In genomic region chrX:166416196-166416595, GRCm38 (mm10) we compare ENCODE assay signal across 9 mouse cellular contexts. TPM values are rescaled to one million over a fixed set of nuclear protein-coding genes. Genes with fewer than 3 reads are reported as not detected.
DNase-seq lines count a peak whose midpoint lies in the region; ATAC-seq and TF ChIP-seq lines count a peak whose summit lies in the region.
"Had no signal": no experiment of that assay in that cellular context is flagged by ENCODE, and none has a peak within 500 bp of the region (broad histone marks: within the 10 kb centered on the region; RNA-seq: fewer than 3 reads in every experiment).

No protein-coding gene starts in this region.

- H3K9me3 ChIP-seq in embryonic facial prominence, embryonic 11.5 days (replicated peaks; ENCODE audit: control insufficient read depth, low read length) = no peaks in the 10 kb centered on the region
- H3K9me3 ChIP-seq in midbrain, embryonic 15.5 days = no peaks in the 10 kb centered on the region
- H3K9me3 ChIP-seq: midbrain, embryonic 12.5 days had no signal

- no peaks in the 10 kb centered on the region for H3K4me1 ChIP-seq in embryonic facial prominence, embryonic 11.5 days (ENCODE audit: control insufficient read depth, insufficient read depth, low read length)
- no peaks in the 10 kb centered on the region for H3K4me1 ChIP-seq in midbrain, embryonic 15.5 days
- H3K4me1 ChIP-seq: midbrain, embryonic 12.5 days had no signal

- intact Hi-C loops in left cerebral cortex, adult 2 months (cut with DNase I) = loop anchor here (2.0 kb wide), 1 partner anchor 247 kb away; no protein-coding TSS in a partner anchor
- intact Hi-C loops in left cerebral cortex, postnatal 10 days (cut with DNase I) = loop anchor here (10.0 kb wide), 1 partner anchor 239 kb away; no protein-coding TSS in a partner anchor

- H3K27me3 ChIP-seq in Patski = peaks cover 6% of the 10 kb centered on the region
- H3K27me3 ChIP-seq in embryonic facial prominence, embryonic 11.5 days (ENCODE audit: control insufficient read depth, insufficient read depth, low read length) = no peaks in the 10 kb centered on the region
- no peaks in the 10 kb centered on the region for H3K27me3 ChIP-seq in midbrain, embryonic 15.5 days (replicated peaks)
- H3K27me3 ChIP-seq: midbrain, embryonic 12.5 days had no signal

- no peaks in the 10 kb centered on the region for H3K36me3 ChIP-seq in embryonic facial prominence, embryonic 11.5 days (replicated peaks; ENCODE audit: control insufficient read depth, insufficient read depth, low read depth, low read length)
- H3K36me3 ChIP-seq in midbrain, embryonic 15.5 days (replicated peaks) = no peaks in the 10 kb centered on the region
- H3K36me3 ChIP-seq: midbrain, embryonic 12.5 days had no signal

- no peak overlapping the region for H3K4me2 ChIP-seq in embryonic facial prominence, embryonic 11.5 days (ENCODE audit: low read depth, low read length)
- no peak overlapping the region for H3K4me2 ChIP-seq in midbrain, embryonic 15.5 days
- H3K4me2 ChIP-seq: midbrain, embryonic 12.5 days had no signal

- no peak overlapping the region for H3K9ac ChIP-seq in embryonic facial prominence, embryonic 11.5 days (replicated peaks; ENCODE audit: low read length)
- H3K9ac ChIP-seq in midbrain, embryonic 15.5 days = no peak overlapping the region
- H3K9ac ChIP-seq: midbrain, embryonic 12.5 days had no signal

- no peak overlapping the region for H3K4me3 ChIP-seq in left cerebral cortex, adult 2 months
- no peak overlapping the region for H3K4me3 ChIP-seq in embryonic facial prominence, embryonic 11.5 days (ENCODE audit: low read depth, low read length)
- H3K4me3 ChIP-seq in midbrain, embryonic 15.5 days = no peak overlapping the region
- H3K4me3 ChIP-seq: midbrain, embryonic 12.5 days had no signal

- ATAC-seq in Patski = no peak
- ATAC-seq in embryonic facial prominence, embryonic 11.5 days (replicated peaks; ENCODE audit: insufficient number of reproducible peaks, low FRiP score, low TSS enrichment, low read depth) = no peak
- peak; percentile 73 for ATAC-seq in megakaryocyte-erythroid progenitor cell, adult 5-6 weeks (replicated peaks; ENCODE audit: low FRiP score, low TSS enrichment, poor library complexity, severe bottlenecking)
- ATAC-seq in midbrain, embryonic 15.5 days (replicated peaks) = no peak

- peak; percentile 15 for DNase-seq in adrenal gland, postnatal 14 days
- DNase-seq in adrenal gland, adult 8-10 months = no peak
- peak in 1 of 2 experiments; percentile 28 for DNase-seq in left cerebral cortex, adult 2 months (ENCODE audit: extremely low spot score in 1 of 2, low spot score in 2 of 2)
- no peak for DNase-seq in left cerebral cortex, postnatal 10 days (ENCODE audit: extremely low spot score in 1 of 2, low spot score in 2 of 2)
- no peak for DNase-seq in Patski (ENCODE audit: low read depth, low spot score)
- DNase-seq in embryonic facial prominence, embryonic 11.5 days (ENCODE audit: low spot score) = peak; percentile 47

- TF ChIP-seq CTCF in left cerebral cortex, adult 2 months (IDR thresholded peaks at IDR 0.05) = peak; percentile 64
- peak; percentile 30 for TF ChIP-seq CTCF in Patski (IDR thresholded peaks at IDR 0.05)

- in situ Hi-C loops in Patski (cut with MboI; ENCODE audit: low pct_unique_long_range_greater_than_20kb) = loop anchor here (10.0 kb wide), 1 partner anchor 241 kb away; the partner anchor contains the start of gene Gemin8

- POLR2A ChIA-PET in Patski (lab: Charles Lee) = no interaction called here

- CTCF ChIA-PET in Patski (lab: Charles Lee) = interaction anchor here (0.7 to 3.3 kb wide), 8 partner anchors 8 to 242 kb away, joined by 3 to 25 read pairs (median 3); no protein-coding TSS in a partner anchor

- WGBS in embryonic facial prominence, embryonic 11.5 days = 84% methylated on average over 5 of the region's 6 CpGs
- 78% methylated on average over 6 of the region's 6 CpGs for WGBS in midbrain, embryonic 15.5 days

- no peak overlapping the region for H3K27ac ChIP-seq in left cerebral cortex, adult 2 months
- H3K27ac ChIP-seq in embryonic facial prominence, embryonic 11.5 days (replicated peaks; ENCODE audit: low read depth, low read length) = no peak overlapping the region
- H3K27ac ChIP-seq in midbrain, embryonic 15.5 days = no peak overlapping the region
- H3K27ac ChIP-seq: midbrain, embryonic 12.5 days had no signal

RNA-seq across cellular contexts. Expression of gene Trappc2, which starts 24.2 kb away (rescaled TPM):
- total RNA-seq in adrenal gland, postnatal 14 days (2021) = 18.9 and 19.0 TPM in 2 replicates
- 10 to 100 TPM; 15.3 to 28.8 (median 21.8) TPM for total RNA-seq in adrenal gland, adult 8-10 months (2022)
- 10 to 100 TPM; 46.9 to 52.9 TPM for total RNA-seq in left cerebral cortex, adult 2 months (2021)
- total RNA-seq in left cerebral cortex, postnatal 10 days (2021) = 10 to 100 TPM; 52.4 to 53.8 TPM
- polyA plus RNA-seq in Patski (2021) = 14.4 TPM
- 29.2 and 30.8 TPM in 2 replicates for polyA plus RNA-seq in embryonic facial prominence, embryonic 11.5 days (2014; fragmentation: Nextera tagmentation; extraction: Ambion mirVana)
- 3.5 and 6.9 TPM in 2 replicates for total RNA-seq in megakaryocyte-erythroid progenitor cell, adult 5-6 weeks (2014; fragmentation: Nextera tagmentation)
- total RNA-seq in megakaryocyte-erythroid progenitor cell, adult 5-6 weeks (2017) = 6.6 and 7.3 TPM in 2 replicates
- 79.1 and 80.6 TPM in 2 replicates for polyA plus RNA-seq in midbrain, embryonic 15.5 days (2015; fragmentation: Nextera tagmentation; extraction: Ambion mirVana)

RNA-seq across cellular contexts. Expression of gene Ofd1, which starts 24.3 kb away (rescaled TPM):
- total RNA-seq in adrenal gland, postnatal 14 days (2021) = 6.9 and 7.7 TPM in 2 replicates
- 1 to 10 TPM; 6.6 to 9.7 (median 7.6) TPM for total RNA-seq in adrenal gland, adult 8-10 months (2022)
- total RNA-seq in left cerebral cortex, adult 2 months (2021) = 1 to 10 TPM; 4.8 to 5.4 TPM
- 1 to 10 TPM; 5.7 to 6.3 TPM for total RNA-seq in left cerebral cortex, postnatal 10 days (2021)
- polyA plus RNA-seq in Patski (2021) = 17.9 TPM
- polyA plus RNA-seq in embryonic facial prominence, embryonic 11.5 days (2014; fragmentation: Nextera tagmentation; extraction: Ambion mirVana) = 8.2 and 9.8 TPM in 2 replicates
- 8.6 and 9.9 TPM in 2 replicates for total RNA-seq in megakaryocyte-erythroid progenitor cell, adult 5-6 weeks (2014; fragmentation: Nextera tagmentation)
- total RNA-seq in megakaryocyte-erythroid progenitor cell, adult 5-6 weeks (2017) = 9.5 and 18.2 TPM in 2 replicates
- polyA plus RNA-seq in midbrain, embryonic 15.5 days (2015; fragmentation: Nextera tagmentation; extraction: Ambion mirVana) = 6.1 and 6.4 TPM in 2 replicates

Comparison
In these comparisons a context has a peak if more than half of its experiments do, and no peak if none do; other contexts are left out.
1. DNase-seq: peak in adrenal gland, postnatal 14 days (single experiment) and embryonic facial prominence, embryonic 11.5 days (single experiment); none in adrenal gland, adult 8-10 months (single experiment), left cerebral cortex, postnatal 10 days (0 of 2) and Patski (single experiment).